Mouse (Mus musculus): ENCODE results near the gene Tmtc2.

Tmtc2 gene

GRCm38 (mm10) chr10:105492485-105492884 is 81.8 kb downstream of the Tmtc2 start:
- no peak for DNase-seq

GRCm38 (mm10) chr10:105490748-105491147 is 83.5 kb downstream of the Tmtc2 start:
- no peak for DNase-seq

GRCm38 (mm10) chr10:105489970-105490735 is 84.1 kb downstream of the Tmtc2 start:
- DNase-seq: no peak

- DNase-seq: no peak
Observed at GRCm38 (mm10) chr10:105486977-105487376, 87.3 kb downstream of the Tmtc2 start.

- DNase-seq: no peak
Observed at GRCm38 (mm10) chr10:105484355-105485094, 89.7 kb downstream of the Tmtc2 start.

- DNase-seq: no peak
Observed at GRCm38 (mm10) chr10:105479771-105480170, 94.5 kb downstream of the Tmtc2 start.

GRCm38 (mm10) chr10:105477623-105478238 is 96.5 kb downstream of the Tmtc2 start:
- no peak for DNase-seq

- no peak for DNase-seq
Observed at GRCm38 (mm10) chr10:105474162-105474830, 100.0 kb downstream of the Tmtc2 start.

- no peak for DNase-seq
Observed at GRCm38 (mm10) chr10:105464378-105464777, 109.9 kb downstream of the Tmtc2 start.

- no peak for DNase-seq
Observed at GRCm38 (mm10) chr10:105453441-105453840, 120.8 kb downstream of the Tmtc2 start.

GRCm38 (mm10) chr10:105447191-105447590 is 127.1 kb downstream of the Tmtc2 start:
- DNase-seq: no peak

GRCm38 (mm10) chr10:105444309-105444708 is 129.9 kb downstream of the Tmtc2 start:
- DNase-seq: no peak

GRCm38 (mm10) chr10:105434879-105435278 is 139.4 kb downstream of the Tmtc2 start:
- DNase-seq: no peak

- no peak for DNase-seq
Observed at GRCm38 (mm10) chr10:105430885-105431284, 143.4 kb downstream of the Tmtc2 start.

GRCm38 (mm10) chr10:105430232-105430631 is 144.0 kb downstream of the Tmtc2 start:
- DNase-seq: no peak

- no peak for DNase-seq
Observed at GRCm38 (mm10) chr10:105428080-105428479, 146.2 kb downstream of the Tmtc2 start.

- DNase-seq: no peak
Observed at GRCm38 (mm10) chr10:105427625-105428024, 146.6 kb downstream of the Tmtc2 start.

GRCm38 (mm10) chr10:105425052-105425451 is 149.2 kb downstream of the Tmtc2 start:
- no peak for DNase-seq

- DNase-seq: no peak
Observed at GRCm38 (mm10) chr10:105423187-105423586, 151.1 kb downstream of the Tmtc2 start.

GRCm38 (mm10) chr10:105417845-105418383 is 156.3 kb downstream of the Tmtc2 start:
- no peak for DNase-seq

GRCm38 (mm10) chr10:105416601-105417000 is 157.7 kb downstream of the Tmtc2 start:
- DNase-seq: no peak

- DNase-seq: no peak
Observed at GRCm38 (mm10) chr10:105405856-105406527, 168.3 kb downstream of the Tmtc2 start.

Measured in B cell, adult 2 months (primary cell).